Mouse (Mus musculus) limb, embryonic 12.5 days (tissue): ENCODE measurements around the gene Rbbp4. TPM values are rescaled to one million over a fixed set of nuclear protein-coding genes. Genes with fewer than 3 reads are reported as not detected.

Experiments
- ATAC-seq: fragments of 200-750 bp; cut with Nextera tagmentation; 2 replicates; pipeline ENCODE4 v1.8.0; 2017; ENCODE audit warnings: low read depth, moderate TSS enrichment; ENCODE audit not compliant: insufficient number of reproducible peaks, insufficient read depth, low FRiP score, low TSS enrichment
- H3K27ac ChIP-seq: fragments of 300-500 bp; sonication (generic); 2 replicates; pipeline ENCODE4 v1.5.1; 2016; ENCODE audit warnings: mild to moderate bottlenecking, moderate library complexity
- H3K27me3 ChIP-seq: fragments of 300-500 bp; sonication (generic); 2 replicates; pipeline ENCODE4 v1.6.1; 2016; ENCODE audit warnings: mild to moderate bottlenecking, moderate library complexity
- H3K36me3 ChIP-seq: fragments of 300-500 bp; sonication (generic); 2 replicates; pipeline ENCODE4 v1.6.1; 2016; ENCODE audit warnings: mild to moderate bottlenecking, moderate library complexity
- H3K4me1 ChIP-seq: fragments of 300-500 bp; sonication (generic); replicated peaks from 2 replicates; pipeline ENCODE4 v1.6.1; 2016
- H3K4me2 ChIP-seq: fragments of 300-500 bp; sonication (generic); 2 replicates; pipeline ENCODE4 v1.6.1; 2016; ENCODE audit warnings: mild to moderate bottlenecking, moderate library complexity
- H3K4me3 ChIP-seq: fragments of 300-500 bp; sonication (generic); replicated peaks from 2 replicates; pipeline ENCODE4 v1.5.1; 2016; ENCODE audit warnings: mild to moderate bottlenecking
- H3K9ac ChIP-seq: fragments of 300-500 bp; sonication (generic); replicated peaks from 2 replicates; pipeline ENCODE4 v1.6.1; 2016; ENCODE audit warnings: mild to moderate bottlenecking, moderate library complexity
- H3K9me3 ChIP-seq: fragments of 300-500 bp; sonication (generic); 2 replicates; pipeline ENCODE4 v1.6.1; 2016; ENCODE audit warnings: mild to moderate bottlenecking, moderate library complexity
- WGBS: fragments of 180-500 bp; shearing (Covaris S2); methylation state at CpG from one replicate; pipeline ENCODE4 v1.1.7; 2016; 5-methylcytosine and 5-hydroxymethylcytosine counted together
- polyA plus RNA-seq: library from polyadenylated mRNA; unstranded; fragments of >200 nt; fragmentation: Nextera tagmentation; extraction: Ambion mirVana; gene quantifications from 2 replicates; pipeline ENCODE4 v1.2.1, GENCODE M21; 2016

Rbbp4 gene
- polyA plus RNA-seq, 1 experiment from 2014 or later = 606 TPM

- Histone ChIP-seq H3K27me3 (peaks cover 16% of the 10 kb centered on the region; the same call in 1 of the 2 replicates), H3K9ac (no peak overlapping the region; the same call in 1 of the 2 replicates), H3K4me1 (peaks cover 16% of the 10 kb centered on the region), H3K36me3 (no peaks in the 10 kb centered on the region), H3K27ac (0 out of 2 replicates have a peak overlapping the region, but pooled peaks have one; percentile 45), H3K4me3 (no peak overlapping the region), H3K4me2 (peak overlapping the region; percentile 31), H3K9me3 (no peaks in the 10 kb centered on the region)
- WGBS = 33% methylated on average over 16 of the region's 16 CpGs
- no peak for ATAC-seq
These were observed 41.5 kb downstream of the Rbbp4 start for GRCm38 (mm10) chr4:129293702-129294101.

- Histone ChIP-seq H3K4me1 (peaks cover 9% of the 10 kb centered on the region), H3K4me3 (no peak overlapping the region), H3K4me2 (peak overlapping the region; percentile 31; the same call in 1 of the 2 replicates), H3K27ac (no peak overlapping the region), H3K9ac (no peak overlapping the region), H3K36me3 (no peaks in the 10 kb centered on the region), H3K9me3 (no peaks in the 10 kb centered on the region), H3K27me3 (peaks cover 25% of the 10 kb centered on the region)
- 68% methylated on average over 7 of the region's 7 CpGs for WGBS
- no peak for ATAC-seq
These were observed 42.3 kb downstream of the Rbbp4 start for GRCm38 (mm10) chr4:129292831-129293230.

GRCm38 (mm10) chr4:129289671-129290070 lies 45.5 kb downstream of the Rbbp4 start:
- no peaks in the 10 kb centered on the region for H3K9me3 ChIP-seq
- H3K4me1 ChIP-seq = peaks cover 23% of the 10 kb centered on the region
- H3K27ac ChIP-seq = no peak overlapping the region
- WGBS = 86% methylated on average over 8 of the region's 8 CpGs
- no peak for ATAC-seq
- no peak overlapping the region for H3K4me2 ChIP-seq
- H3K27me3 ChIP-seq = peaks cover 49% of the 10 kb centered on the region
- H3K36me3 ChIP-seq = no peaks in the 10 kb centered on the region
- H3K4me3 ChIP-seq = no peak overlapping the region
- H3K9ac ChIP-seq = no peak overlapping the region

GRCm38 (mm10) chr4:129288067-129288466 lies 47.1 kb downstream of the Rbbp4 start:
- Histone ChIP-seq H3K36me3 (no peaks in the 10 kb centered on the region), H3K9ac (no peak overlapping the region), H3K4me1 (peaks cover 17% of the 10 kb centered on the region; the same call in 1 of the 2 replicates), H3K4me3 (peak overlapping the region; percentile 54; the same call in 1 of the 2 replicates), H3K4me2 (peak overlapping the region; percentile 98), H3K27me3 (peaks cover 37% of the 10 kb centered on the region), H3K9me3 (no peaks in the 10 kb centered on the region), H3K27ac (no peak overlapping the region)
- WGBS = 32% methylated on average over 3 of the region's 3 CpGs
- ATAC-seq = no peak

- WGBS = under 1% methylated on average over 49 of the region's 53 CpGs
- Histone ChIP-seq H3K4me3 (peak within 1 kb of the TSS; percentile 54), H3K4me1 (peaks cover 17% of the 10 kb centered on the region; the same call in 1 of the 2 replicates), H3K9me3 (no peaks in the 10 kb centered on the region), H3K4me2 (peak within 1 kb of the TSS; percentile 98), H3K27me3 (peaks cover 33% of the 10 kb centered on the region), H3K36me3 (no peaks in the 10 kb centered on the region), H3K9ac (peak within 1 kb of the TSS; percentile 63), H3K27ac (peak within 1 kb of the TSS; percentile 41; the same call in 1 of the 2 replicates)
- peak; percentile 37; the same call in 1 of the 2 replicates for ATAC-seq
These were observed 47.6 kb downstream of the Rbbp4 start, which contains the start of gene Sync for GRCm38 (mm10) chr4:129287472-129287981. Gene Sync (plus strand): TSS chr4:129287617.

- peak; percentile 46 for ATAC-seq
- 2% methylated on average over 28 of the region's 28 CpGs for WGBS
- Histone ChIP-seq H3K4me3 (peak overlapping the region; percentile 54), H3K9ac (peak overlapping the region; percentile 63), H3K36me3 (no peaks in the 10 kb centered on the region), H3K4me1 (peaks cover 17% of the 10 kb centered on the region; the same call in 1 of the 2 replicates), H3K27ac (peak overlapping the region; percentile 41; the same call in 1 of the 2 replicates), H3K9me3 (no peaks in the 10 kb centered on the region), H3K27me3 (peaks cover 33% of the 10 kb centered on the region), H3K4me2 (peak overlapping the region; percentile 98)
These were observed 48.3 kb downstream of the Rbbp4 start for GRCm38 (mm10) chr4:129286683-129287471.

GRCm38 (mm10) chr4:129286001-129286682 lies 49.0 kb downstream of the Rbbp4 start:
- 65% methylated on average over 5 of the region's 5 CpGs for WGBS
- peaks cover 17% of the 10 kb centered on the region; the same call in 1 of the 2 replicates for H3K4me1 ChIP-seq
- peaks cover 33% of the 10 kb centered on the region for H3K27me3 ChIP-seq
- no peak overlapping the region for H3K27ac ChIP-seq
- peak overlapping the region; percentile 98 for H3K4me2 ChIP-seq
- 0 out of 2 replicates have a peak overlapping the region, but pooled peaks have one; percentile 63 for H3K9ac ChIP-seq
- peak; percentile 45 for ATAC-seq
- peak overlapping the region; percentile 54 for H3K4me3 ChIP-seq
- no peaks in the 10 kb centered on the region for H3K9me3 ChIP-seq
- no peaks in the 10 kb centered on the region for H3K36me3 ChIP-seq

- Histone ChIP-seq H3K27ac (no peak overlapping the region), H3K27me3 (peaks cover 33% of the 10 kb centered on the region), H3K9ac (no peak overlapping the region), H3K4me2 (no peak overlapping the region), H3K9me3 (no peaks in the 10 kb centered on the region), H3K4me1 (peaks cover 17% of the 10 kb centered on the region; the same call in 1 of the 2 replicates), H3K4me3 (no peak overlapping the region), H3K36me3 (no peaks in the 10 kb centered on the region)
- 85% methylated on average over 2 of the region's 2 CpGs for WGBS
- ATAC-seq = no peak
These were observed 50.5 kb downstream of the Rbbp4 start for GRCm38 (mm10) chr4:129284685-129285084.

- peaks cover 17% of the 10 kb centered on the region; the same call in 1 of the 2 replicates for H3K4me1 ChIP-seq
- H3K27ac ChIP-seq = no peak overlapping the region
- no peaks in the 10 kb centered on the region for H3K36me3 ChIP-seq
- ATAC-seq = no peak
- H3K27me3 ChIP-seq = peaks cover 28% of the 10 kb centered on the region
- no peak overlapping the region for H3K9ac ChIP-seq
- no peak overlapping the region for H3K4me3 ChIP-seq
- H3K9me3 ChIP-seq = no peaks in the 10 kb centered on the region
- H3K4me2 ChIP-seq = no peak overlapping the region
- 81% methylated on average over 5 of the region's 5 CpGs for WGBS
These were observed 51.9 kb downstream of the Rbbp4 start for GRCm38 (mm10) chr4:129283226-129283625.

GRCm38 (mm10) chr4:129282786-129283185 lies 52.4 kb downstream of the Rbbp4 start:
- H3K4me1 ChIP-seq = peaks cover 17% of the 10 kb centered on the region; the same call in 1 of the 2 replicates
- 83% methylated on average over 5 of the region's 5 CpGs for WGBS
- H3K9me3 ChIP-seq = no peaks in the 10 kb centered on the region
- no peak overlapping the region for H3K9ac ChIP-seq
- no peak overlapping the region for H3K4me2 ChIP-seq
- peaks cover 23% of the 10 kb centered on the region for H3K27me3 ChIP-seq
- no peak for ATAC-seq
- no peaks in the 10 kb centered on the region for H3K36me3 ChIP-seq
- no peak overlapping the region for H3K4me3 ChIP-seq
- no peak overlapping the region for H3K27ac ChIP-seq

- no peak overlapping the region for H3K9ac ChIP-seq
- peaks cover 9% of the 10 kb centered on the region; the same call in 1 of the 2 replicates for H3K4me1 ChIP-seq
- no peak overlapping the region for H3K4me3 ChIP-seq
- H3K4me2 ChIP-seq = no peak overlapping the region
- H3K27ac ChIP-seq = no peak overlapping the region
- ATAC-seq = no peak
- H3K9me3 ChIP-seq = no peaks in the 10 kb centered on the region
- 1% methylated on average over 18 of the region's 18 CpGs for WGBS
- no peaks in the 10 kb centered on the region for H3K27me3 ChIP-seq
- no peaks in the 10 kb centered on the region for H3K36me3 ChIP-seq
These were observed 58.7 kb downstream of the Rbbp4 start for GRCm38 (mm10) chr4:129276453-129276865.
